Mouse (Mus musculus) cortical plate, adult 2 months (tissue): ENCODE results near the gene Bud31. TPM values are rescaled to one million over a fixed set of nuclear protein-coding genes. Genes with fewer than 3 reads are reported as not detected.

Experiments used
- H3K27ac ChIP-seq: fragments of 200-500 bp; 2 replicates; pipeline ENCODE4 v1.5.1; 2012; ENCODE audit warnings: low read length, control low read depth, inconsistent platforms; ENCODE audit not compliant: insufficient read depth
- H3K4me1 ChIP-seq: fragments of 200-500 bp; 2 replicates; pipeline ENCODE4 v1.6.1; 2011; ENCODE audit warnings: low read length; ENCODE audit not compliant: control insufficient read depth, insufficient read depth
- H3K4me3 ChIP-seq: fragments of 200-500 bp; 2 replicates; pipeline ENCODE4 v1.5.1; 2011; ENCODE audit warnings: mild to moderate bottlenecking, low read length, control low read depth; ENCODE audit not compliant: insufficient read depth
- CTCF ChIP-seq: fragments of 200-500 bp; IDR thresholded peaks from 2 replicates; pipeline ENCODE4 v1.5.1; 2011; ENCODE audit warnings: mild to moderate bottlenecking, control low read depth, low read length; ENCODE audit not compliant: insufficient read depth; ENCODE audit errors: extremely low read depth
- POLR2A ChIP-seq: fragments of 200-500 bp; IDR thresholded peaks from 2 replicates; pipeline ENCODE4 v1.6.1; 2011; ENCODE audit warnings: mild to moderate bottlenecking, low read length, control low read depth; ENCODE audit not compliant: insufficient read depth; ENCODE audit errors: extremely low read depth
- polyA plus RNA-seq: library from polyadenylated mRNA; depleted of rRNA; stranded (reverse); fragments of >200 nt; gene quantifications from 2 replicates; pipeline ENCODE4 v1.2.3, GENCODE M21; 2012

The Bud31 gene
- polyA plus RNA-seq, 1 experiment = 105 TPM

- no peak for TF ChIP-seq POLR2A
- TF ChIP-seq CTCF = no peak
- Histone ChIP-seq H3K4me3 (no peak overlapping the region), H3K27ac (no peak overlapping the region), H3K4me1 (no peaks in the 10 kb centered on the region)
Observed at GRCm38 (mm10) chr5:145152690-145153089, 12.5 kb downstream of the Bud31 start.

DNA sequence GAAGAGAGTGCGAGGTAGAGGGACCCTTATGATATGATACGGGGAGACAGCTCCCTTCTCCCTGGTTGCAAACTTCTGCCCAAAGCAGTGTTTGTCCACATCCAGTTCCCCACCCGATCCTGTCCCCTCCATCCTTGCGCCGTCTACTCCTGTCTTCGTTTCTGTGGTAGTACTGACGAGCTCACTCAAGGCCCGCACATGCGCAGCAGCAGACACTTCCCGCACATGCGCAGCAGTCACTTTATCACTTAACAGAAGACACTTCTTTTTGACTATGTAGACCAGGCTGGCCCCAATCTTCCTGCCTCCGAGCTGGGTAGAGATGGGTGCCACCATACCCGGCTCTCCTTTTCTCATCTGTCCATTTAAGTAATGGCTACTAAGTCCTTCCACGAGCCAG lies 21.2 kb downstream of the Bud31 start:
- peaks cover 4% of the 10 kb centered on the region for H3K4me1 ChIP-seq

DNA sequence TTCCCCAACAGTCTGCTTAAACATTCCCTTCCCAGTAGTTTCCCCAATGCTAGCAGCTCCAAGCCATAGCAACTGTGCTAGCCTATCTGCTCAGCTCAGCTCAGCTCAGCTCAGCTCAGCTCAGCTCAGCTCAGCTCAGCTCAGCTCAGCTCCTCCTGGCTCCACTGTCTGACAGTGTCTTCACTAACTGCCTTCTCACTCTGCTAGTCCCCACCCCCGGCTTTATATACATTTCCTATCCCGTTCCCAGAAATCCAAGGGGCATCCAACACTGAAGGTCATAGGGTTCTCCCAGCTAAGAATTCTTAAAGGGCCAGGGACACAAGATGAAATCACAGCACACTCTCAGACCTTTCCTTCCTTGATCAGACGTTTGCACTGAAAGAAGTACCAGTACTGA lies 24.5 kb downstream of the Bud31 start:
- TF ChIP-seq POLR2A (0 out of 2 replicates have a peak, but pooled peaks have one; percentile 45), CTCF (no peak)
- no peak overlapping the region for H3K27ac ChIP-seq
- H3K4me3 ChIP-seq = peak overlapping the region; percentile 16; the same call in 1 of the 2 replicates
- peaks cover 6% of the 10 kb centered on the region for H3K4me1 ChIP-seq

More for the DNA sequence above, 21.2 kb downstream of the Bud31 start:
- no peak for TF ChIP-seq POLR2A
- Histone ChIP-seq H3K27ac (no peak overlapping the region), H3K4me3 (no peak overlapping the region)

GRCm38 (mm10) chr5:145165184-145165583 lies 25.0 kb downstream of the Bud31 start:
- Histone ChIP-seq H3K27ac (no peak overlapping the region), H3K4me3 (peak overlapping the region; percentile 16; the same call in 1 of the 2 replicates), H3K4me1 (peaks cover 6% of the 10 kb centered on the region)
- no peak for TF ChIP-seq CTCF
- TF ChIP-seq POLR2A = no peak

DNA sequence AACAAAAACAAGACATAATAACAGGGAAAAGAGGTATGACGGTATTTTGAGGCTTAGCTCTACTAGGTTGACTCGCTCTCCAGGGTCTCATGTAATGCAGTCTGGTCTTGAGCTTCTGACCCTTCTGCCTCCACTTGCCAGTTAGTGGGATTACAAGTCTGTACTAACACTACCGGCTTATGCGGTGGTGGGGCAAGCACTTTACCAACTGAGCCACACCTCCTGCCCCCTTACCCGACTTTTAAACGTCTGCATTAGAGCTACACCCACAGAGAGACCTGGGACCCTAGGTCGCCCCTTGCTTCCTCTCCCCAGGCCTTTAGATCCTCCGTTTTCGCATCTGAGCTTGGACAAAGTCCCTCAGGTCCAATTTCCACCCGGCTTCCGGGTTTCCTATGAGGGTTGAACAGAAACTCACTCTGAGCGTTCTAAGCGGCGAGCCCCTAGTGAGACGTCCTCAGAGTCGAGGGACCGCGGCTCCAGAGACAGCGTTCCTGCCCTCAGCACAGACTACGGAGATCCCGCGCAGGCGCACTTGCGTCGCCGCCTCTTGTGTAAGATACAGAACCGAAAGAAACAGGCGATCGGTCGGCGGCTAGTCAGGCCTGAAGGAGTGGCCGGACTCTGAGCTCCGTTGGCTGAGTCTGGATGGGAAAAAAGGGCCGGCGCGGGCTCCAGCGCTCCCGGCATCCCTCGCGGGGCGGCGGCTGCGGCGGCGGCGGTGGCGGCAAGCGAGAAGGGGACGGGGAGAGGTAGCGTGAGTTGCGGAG lies 26.6 kb downstream of the Bud31 start, which contains the start of the genes Ptcd1 and Cpsf4:
Gene Ptcd1 (minus strand): TSS at position 573 of the 770 bp plus-strand sequence.
Gene Cpsf4 (plus strand): TSS at position 678 of the 770 bp plus-strand sequence.
- Histone ChIP-seq H3K4me3 (peak within 1 kb of the TSS; percentile 73), H3K4me1 (peaks cover 6% of the 10 kb centered on the region), H3K27ac (0 out of 2 replicates have a peak within 1 kb of the TSS, but pooled peaks have one; percentile 13)
- peak; percentile 92; the same call in 1 of the 2 replicates for TF ChIP-seq POLR2A
- TF ChIP-seq CTCF = no peak

GRCm38 (mm10) chr5:145167306-145167661 lies 27.1 kb downstream of the Bud31 start:
- H3K4me3 ChIP-seq = peak overlapping the region; percentile 73
- TF ChIP-seq CTCF = no peak
- TF ChIP-seq POLR2A = no peak
- H3K27ac ChIP-seq = no peak overlapping the region
- H3K4me1 ChIP-seq = peaks cover 6% of the 10 kb centered on the region

DNA sequence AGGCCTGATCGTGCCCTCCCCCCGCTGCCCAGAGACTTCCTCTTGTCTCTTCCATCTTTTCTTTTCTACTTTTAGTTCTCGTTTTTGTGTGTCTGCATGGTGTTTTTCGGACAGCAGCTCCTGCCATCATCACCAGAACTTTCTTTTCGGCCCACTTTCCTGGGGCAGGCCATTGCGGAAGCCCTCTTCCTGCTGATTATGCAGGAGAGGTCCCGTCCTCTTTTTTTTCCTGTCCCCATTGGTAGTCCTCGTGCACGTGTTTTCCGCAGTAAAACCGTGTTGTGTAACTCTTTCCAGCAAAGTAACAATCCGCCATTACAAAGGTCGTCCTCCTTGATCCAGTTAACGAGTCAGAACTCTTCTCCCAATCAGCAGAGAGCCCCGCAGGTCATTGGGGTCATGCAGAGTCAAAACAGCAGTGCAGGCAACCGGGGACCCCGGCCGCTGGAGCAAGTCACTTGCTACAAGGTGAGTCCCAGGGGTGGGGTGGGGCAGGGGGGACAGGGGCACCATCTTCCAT lies 38.4 kb downstream of the Bud31 start:
- H3K4me1 ChIP-seq = no peaks in the 10 kb centered on the region
- no peak overlapping the region for H3K4me3 ChIP-seq
- H3K27ac ChIP-seq = no peak overlapping the region
- TF ChIP-seq CTCF = no peak
- TF ChIP-seq POLR2A = no peak

DNA sequence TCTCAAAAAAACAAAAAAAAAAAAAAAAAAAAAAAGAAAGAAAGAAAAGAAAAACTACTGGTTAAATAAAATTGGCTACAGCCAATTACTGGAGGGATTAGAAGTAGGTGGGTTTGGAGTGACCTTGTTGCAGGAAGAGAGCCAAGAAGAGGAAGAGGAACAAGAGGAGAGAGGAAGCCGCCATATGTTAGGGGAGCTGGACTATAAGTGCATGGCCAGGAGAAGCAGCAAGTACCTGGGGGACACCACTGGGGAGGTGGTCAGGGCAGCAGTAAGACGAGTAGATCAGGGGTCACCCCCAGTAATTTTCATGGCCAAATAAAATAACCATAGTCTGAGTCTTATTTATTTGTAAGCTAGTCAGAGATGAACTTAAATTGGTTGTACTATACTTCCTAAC lies 45.1 kb downstream of the Bud31 start:
- Histone ChIP-seq H3K4me1 (peaks cover 3% of the 10 kb centered on the region), H3K27ac (no peak overlapping the region), H3K4me3 (no peak overlapping the region)
- TF ChIP-seq POLR2A (no peak), CTCF (no peak)

DNA sequence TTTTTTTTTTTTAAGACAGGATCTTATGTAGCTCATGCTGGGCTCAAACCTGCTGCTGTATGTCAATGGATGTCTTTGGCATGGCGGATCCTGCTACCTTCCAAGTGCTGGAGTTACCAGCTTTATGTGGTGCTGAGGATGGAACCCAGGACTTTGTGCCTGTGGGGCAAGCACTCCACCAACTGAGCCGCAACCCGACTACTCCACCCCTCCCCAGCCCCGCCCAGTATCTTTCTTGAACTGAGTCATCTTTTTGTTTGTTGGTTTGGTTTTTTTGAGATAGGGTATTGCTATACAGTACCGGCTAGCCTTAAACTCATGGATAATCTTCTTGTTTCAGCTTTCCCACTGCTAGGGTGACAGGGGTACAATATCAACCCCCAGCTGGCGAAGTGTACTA lies 49.3 kb downstream of the Bud31 start:
- Histone ChIP-seq H3K27ac (no peak overlapping the region), H3K4me1 (peaks cover 4% of the 10 kb centered on the region), H3K4me3 (no peak overlapping the region)
- no peak for TF ChIP-seq CTCF
- no peak for TF ChIP-seq POLR2A

DNA sequence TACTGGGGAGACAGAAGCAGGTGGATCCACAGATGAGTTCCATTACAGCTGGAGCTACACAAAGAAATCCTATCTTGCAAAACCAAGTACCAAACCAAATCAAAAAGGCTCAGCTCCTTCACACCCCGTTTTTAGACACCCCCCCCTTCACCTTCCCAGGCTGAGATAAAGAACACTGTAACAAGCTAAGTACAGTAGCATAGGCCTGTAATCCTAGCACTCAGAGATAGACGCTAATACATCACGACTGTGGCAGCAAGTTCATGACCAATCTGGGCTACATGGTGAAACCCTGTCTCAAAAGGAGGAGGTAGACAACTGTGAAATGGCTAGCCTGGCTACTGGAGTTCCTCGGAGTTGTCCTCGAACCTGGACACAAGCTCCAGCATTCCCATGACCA lies 50.2 kb downstream of the Bud31 start:
- Histone ChIP-seq H3K4me1 (peaks cover 4% of the 10 kb centered on the region), H3K4me3 (peak overlapping the region; percentile 94), H3K27ac (no peak overlapping the region)
- TF ChIP-seq POLR2A (no peak), CTCF (no peak)
